In genomic region chr2:48477336-48477735, GRCm38 (mm10) we compare ENCODE assay signal across 22 mouse cellular contexts.
DNase-seq lines count a peak whose midpoint lies in the region; ATAC-seq lines count a peak whose summit lies in the region.
"Had no signal": no experiment of that assay in that cellular context is flagged by ENCODE, and none has a peak within 500 bp of the region (broad histone marks: within the 10 kb centered on the region; RNA-seq: fewer than 3 reads in every experiment).

No protein-coding gene starts in this region.

- H3K36me3 ChIP-seq in forebrain, embryonic 13.5 days (ENCODE audit: poor library complexity, severe bottlenecking), result no peaks in the 10 kb centered on the region
- H3K36me3 ChIP-seq in forebrain, embryonic 12.5 days (replicated peaks), result no peaks in the 10 kb centered on the region
- no peaks in the 10 kb centered on the region for H3K36me3 ChIP-seq in midbrain, embryonic 11.5 days (ENCODE audit: control insufficient read depth, insufficient read depth, low read length)
- no peaks in the 10 kb centered on the region for H3K36me3 ChIP-seq in midbrain, embryonic 10.5 days
- no peaks in the 10 kb centered on the region for H3K36me3 ChIP-seq in midbrain, embryonic 13.5 days
- H3K36me3 ChIP-seq: embryonic facial prominence, embryonic 15.5 days; heart, embryonic 12.5 days; hindbrain, embryonic 10.5 days had no signal

- H3K9ac ChIP-seq in forebrain, embryonic 13.5 days, result no peak overlapping the region
- H3K9ac ChIP-seq in forebrain, embryonic 12.5 days, result no peak overlapping the region
- no peak overlapping the region for H3K9ac ChIP-seq in midbrain, embryonic 11.5 days (ENCODE audit: low read length)
- no peak overlapping the region for H3K9ac ChIP-seq in midbrain, embryonic 13.5 days (replicated peaks)
- H3K9ac ChIP-seq: embryonic facial prominence, embryonic 15.5 days; heart, embryonic 12.5 days; hindbrain, embryonic 14.5 days had no signal

- 0 out of 2 replicates have a peak, but pooled peaks cover 4% of the 10 kb centered on the region for H3K27me3 ChIP-seq in forebrain, embryonic 13.5 days
- H3K27me3 ChIP-seq in forebrain, embryonic 12.5 days, result 0 out of 2 replicates have a peak, but pooled peaks cover 4% of the 10 kb centered on the region
- H3K27me3 ChIP-seq in midbrain, embryonic 11.5 days (ENCODE audit: control insufficient read depth, insufficient read depth, low read length), result no peaks in the 10 kb centered on the region
- H3K27me3 ChIP-seq in midbrain, embryonic 10.5 days (ENCODE audit: low read depth, poor library complexity, severe bottlenecking), result no peaks in the 10 kb centered on the region
- peaks cover 8% of the 10 kb centered on the region; the same call in 1 of the 2 replicates for H3K27me3 ChIP-seq in midbrain, embryonic 13.5 days
- H3K27me3 ChIP-seq: CH12.LX; embryonic facial prominence, embryonic 15.5 days; heart, embryonic 12.5 days had no signal

- DNase-seq in midbrain, embryonic 11.5 days (ENCODE audit: low spot score, missing footprints), result peak; percentile 80
- no peak for DNase-seq in midbrain, embryonic 10.5 days (ENCODE audit: low spot score)
- peak; percentile 8 for DNase-seq in retina, embryonic 14.5 days (ENCODE audit: low spot score)
- no peak for DNase-seq in MN1 (ENCODE audit: low spot score)
- DNase-seq in B cell, adult 2 months, result no peak
- DNase-seq: adrenal gland, adult 8-10 months; adrenal gland, postnatal 36 days; cerebellum, adult 11 months; cerebellum, adult 8-10 months; cerebellum, postnatal 14 days; embryo, embryonic 11 days; gastrocnemius, adult 2 months; gastrocnemius, postnatal 25 days had no signal

- no peaks in the 10 kb centered on the region for H3K9me3 ChIP-seq in forebrain, embryonic 13.5 days (replicated peaks)
- no peaks in the 10 kb centered on the region for H3K9me3 ChIP-seq in forebrain, embryonic 12.5 days
- no peaks in the 10 kb centered on the region for H3K9me3 ChIP-seq in midbrain, embryonic 11.5 days (ENCODE audit: control insufficient read depth, low read length)
- H3K9me3 ChIP-seq in midbrain, embryonic 10.5 days (replicated peaks), result no peaks in the 10 kb centered on the region
- H3K9me3 ChIP-seq in midbrain, embryonic 13.5 days, result no peaks in the 10 kb centered on the region
- H3K9me3 ChIP-seq: embryonic facial prominence, embryonic 15.5 days; heart, embryonic 12.5 days; hindbrain, embryonic 10.5 days had no signal

- no peak overlapping the region for H3K4me3 ChIP-seq in forebrain, embryonic 13.5 days
- no peak overlapping the region for H3K4me3 ChIP-seq in forebrain, embryonic 12.5 days (replicated peaks)
- H3K4me3 ChIP-seq in midbrain, embryonic 11.5 days (ENCODE audit: low read depth, low read length), result no peak overlapping the region
- no peak overlapping the region for H3K4me3 ChIP-seq in midbrain, embryonic 10.5 days
- H3K4me3 ChIP-seq in midbrain, embryonic 13.5 days (replicated peaks), result no peak overlapping the region
- H3K4me3 ChIP-seq: embryonic facial prominence, embryonic 15.5 days; erythroblast, embryonic 14.5 days; gastrocnemius, adult 2 months; heart, embryonic 12.5 days; hindbrain, embryonic 10.5 days had no signal

- peak; percentile 52; the same call in 1 of the 2 replicates for ATAC-seq in forebrain, embryonic 13.5 days
- ATAC-seq in forebrain, embryonic 12.5 days (ENCODE audit: low FRiP score), result no peak
- no peak for ATAC-seq in midbrain, embryonic 11.5 days (ENCODE audit: low FRiP score)
- peak; percentile 48 for ATAC-seq in midbrain, embryonic 13.5 days

- H3K4me2 ChIP-seq in forebrain, embryonic 13.5 days, result no peak overlapping the region
- no peak overlapping the region for H3K4me2 ChIP-seq in forebrain, embryonic 12.5 days
- no peak overlapping the region for H3K4me2 ChIP-seq in midbrain, embryonic 11.5 days
- no peak overlapping the region for H3K4me2 ChIP-seq in midbrain, embryonic 13.5 days (replicated peaks)
- H3K4me2 ChIP-seq: embryonic facial prominence, embryonic 15.5 days; heart, embryonic 12.5 days; hindbrain, embryonic 14.5 days had no signal

- WGBS in forebrain, embryonic 13.5 days, result 56% methylated on average over 2 of the region's 2 CpGs
- WGBS in forebrain, embryonic 12.5 days, result 65% methylated on average over 2 of the region's 2 CpGs
- 80% methylated on average over 2 of the region's 2 CpGs for WGBS in midbrain, embryonic 11.5 days
- 93% methylated on average over 2 of the region's 2 CpGs for WGBS in midbrain, embryonic 10.5 days
- WGBS in midbrain, embryonic 13.5 days, result 53% methylated on average over 2 of the region's 2 CpGs

- peaks cover 15% of the 10 kb centered on the region for H3K4me1 ChIP-seq in forebrain, embryonic 13.5 days
- peaks cover 15% of the 10 kb centered on the region for H3K4me1 ChIP-seq in forebrain, embryonic 12.5 days
- peaks cover 10% of the 10 kb centered on the region; the same call in 1 of the 2 replicates for H3K4me1 ChIP-seq in midbrain, embryonic 11.5 days (ENCODE audit: control insufficient read depth, insufficient read depth, low read length)
- peaks cover 21% of the 10 kb centered on the region for H3K4me1 ChIP-seq in midbrain, embryonic 10.5 days
- H3K4me1 ChIP-seq in midbrain, embryonic 13.5 days (replicated peaks), result peaks cover 15% of the 10 kb centered on the region
- H3K4me1 ChIP-seq: heart, embryonic 12.5 days had no signal

- no peak overlapping the region for H3K27ac ChIP-seq in forebrain, embryonic 13.5 days
- H3K27ac ChIP-seq in forebrain, embryonic 12.5 days, result no peak overlapping the region
- H3K27ac ChIP-seq in midbrain, embryonic 11.5 days (ENCODE audit: low read depth, low read length), result no peak overlapping the region
- H3K27ac ChIP-seq in midbrain, embryonic 10.5 days (replicated peaks), result no peak overlapping the region
- 0 out of 2 replicates have a peak overlapping the region, but pooled peaks have one; percentile 19 for H3K27ac ChIP-seq in midbrain, embryonic 13.5 days
- H3K27ac ChIP-seq: embryonic facial prominence, embryonic 15.5 days; gastrocnemius, adult 2 months; hindbrain, embryonic 10.5 days; hindbrain, embryonic 14.5 days had no signal

Comparison
In these comparisons a context has a peak if more than half of its experiments do, and no peak if none do; other contexts are left out.
1. ATAC-seq: peak in forebrain, embryonic 13.5 days (single experiment) and midbrain, embryonic 13.5 days (single experiment); none in forebrain, embryonic 12.5 days (single experiment) and midbrain, embryonic 11.5 days (single experiment).
2. DNase-seq: peak in midbrain, embryonic 11.5 days (single experiment) and retina, embryonic 14.5 days (single experiment); none in midbrain, embryonic 10.5 days (single experiment), MN1 (single experiment) and B cell, adult 2 months (0 of 2).